Mouse (Mus musculus) thymus, postnatal 4 days (tissue): ENCODE data around the gene Smco1.
A peak's percentile ranks its signal among the peaks of the same experiment; 100 is the strongest.
"Not testable (repeated sequence)": the region's sequence is repeated elsewhere in the genome, so short reads cannot be mapped to it uniquely, and the experiment has no call there.

Experiments used
- DNase-seq: peaks from one replicate; pipeline ENCODE4 v3.0.0; 2021

Gene Smco1

DNA sequence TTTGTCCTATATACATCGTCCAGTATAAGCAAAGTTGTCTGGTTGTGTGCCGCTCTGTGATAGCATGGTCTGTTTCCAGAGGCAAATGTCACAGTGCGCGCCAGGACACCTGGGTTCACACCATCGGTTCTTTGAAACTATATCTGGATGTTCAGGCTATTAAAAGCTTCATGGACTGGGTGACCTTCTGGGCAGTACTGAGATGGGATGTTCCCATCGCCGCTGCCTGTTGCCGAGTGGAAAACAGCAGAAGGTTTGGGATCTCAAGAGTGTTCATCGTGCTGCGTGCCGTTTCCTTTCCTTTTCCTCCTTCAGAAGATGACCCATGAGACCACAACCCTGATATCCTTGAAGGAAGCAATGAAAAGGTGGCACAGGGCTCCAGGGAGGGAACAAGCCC, at the start of gene Smco1:
TSS of gene Smco1 (plus strand) at position 178 of the 400 bp plus-strand sequence.
- no peak for DNase-seq

DNA sequence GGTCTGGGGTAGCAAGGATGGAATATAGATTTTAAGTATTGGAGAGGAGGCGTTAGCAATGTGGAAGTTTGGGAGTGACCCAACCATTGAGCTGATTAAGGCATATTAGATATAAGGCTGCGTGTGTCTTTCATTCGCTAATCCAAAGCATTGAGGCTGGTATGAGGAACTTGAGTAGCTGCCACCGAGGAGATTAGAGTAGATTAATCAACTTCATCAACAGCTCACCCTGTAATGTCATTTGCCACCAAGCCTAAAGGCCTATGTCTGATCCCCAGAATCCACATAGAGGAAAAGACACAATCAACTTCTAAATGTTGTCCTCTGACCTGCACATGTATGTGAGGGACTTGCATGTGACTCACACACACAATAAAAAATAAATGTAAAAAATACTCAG, 49.5 kb upstream of the Smco1 start:
- no peak for DNase-seq

DNA sequence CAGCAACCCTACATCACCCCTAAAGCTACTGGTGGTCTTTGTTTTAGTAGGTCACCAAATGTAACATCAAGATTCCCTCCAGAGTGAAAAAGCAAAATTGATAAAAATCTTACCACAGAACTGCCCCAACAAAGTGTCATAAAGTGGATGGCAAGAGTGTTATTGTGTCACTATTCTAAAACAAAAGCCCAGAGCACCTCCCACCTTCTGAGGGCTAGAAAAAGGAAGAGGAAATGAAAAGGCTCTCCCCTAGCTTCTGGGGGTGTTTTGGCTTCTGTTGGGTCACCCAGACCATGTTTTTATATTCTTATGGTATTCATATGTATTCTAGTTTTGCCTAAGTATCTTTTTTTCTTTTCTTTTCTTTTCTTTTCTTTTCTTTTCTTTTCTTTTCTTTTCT, 48.9 kb upstream of the Smco1 start:
- no peak for DNase-seq

- DNase-seq = not testable (repeated sequence)
These were observed 39.2 kb upstream of the Smco1 start for GRCm38 (mm10) chr16:32232050-32232449.

GRCm38 (mm10) chr16:32237930-32238680, 33.2 kb upstream of the Smco1 start:
- no peak for DNase-seq

DNA sequence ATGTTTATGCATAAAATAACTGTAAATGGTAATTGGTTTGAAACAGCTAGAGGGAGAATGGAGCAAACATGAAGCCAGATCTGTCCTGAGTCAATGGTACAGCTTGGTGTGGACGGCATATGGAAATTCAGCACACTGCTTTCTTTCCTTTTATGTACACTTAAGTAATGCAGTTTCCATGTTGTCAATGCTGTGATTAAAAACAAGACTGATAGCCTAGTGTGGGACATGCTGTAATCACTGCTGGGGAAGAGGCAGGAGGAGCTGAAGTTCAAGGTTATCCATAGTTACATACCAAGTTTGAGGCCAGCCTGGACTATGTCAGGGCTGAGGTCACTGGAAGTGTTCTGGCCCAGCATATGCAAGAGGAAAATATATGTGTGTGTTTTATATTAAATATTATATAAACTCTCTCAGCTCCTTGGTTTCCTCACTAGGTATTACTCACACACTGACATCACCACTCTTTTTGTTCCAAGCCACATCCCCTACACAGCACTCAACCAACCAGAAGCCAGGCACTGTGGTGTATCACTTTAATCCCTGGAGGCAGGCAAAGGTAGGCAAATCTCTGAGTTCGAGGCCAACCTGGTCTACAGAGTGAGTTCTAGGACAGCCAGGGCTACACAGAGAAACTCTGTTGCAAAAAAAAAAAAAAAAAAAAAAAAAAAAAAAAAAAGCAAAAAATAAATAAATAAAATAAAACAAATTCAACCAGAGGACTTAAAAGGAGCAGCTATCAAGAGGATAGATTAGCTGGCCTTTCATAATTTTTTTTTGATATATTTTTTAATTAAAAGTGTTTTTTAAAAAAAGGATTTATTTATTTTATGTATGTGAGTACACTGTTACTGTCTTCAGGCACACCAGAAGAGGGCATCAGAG, 31.6 kb upstream of the Smco1 start:
- DNase-seq = no peak

DNA sequence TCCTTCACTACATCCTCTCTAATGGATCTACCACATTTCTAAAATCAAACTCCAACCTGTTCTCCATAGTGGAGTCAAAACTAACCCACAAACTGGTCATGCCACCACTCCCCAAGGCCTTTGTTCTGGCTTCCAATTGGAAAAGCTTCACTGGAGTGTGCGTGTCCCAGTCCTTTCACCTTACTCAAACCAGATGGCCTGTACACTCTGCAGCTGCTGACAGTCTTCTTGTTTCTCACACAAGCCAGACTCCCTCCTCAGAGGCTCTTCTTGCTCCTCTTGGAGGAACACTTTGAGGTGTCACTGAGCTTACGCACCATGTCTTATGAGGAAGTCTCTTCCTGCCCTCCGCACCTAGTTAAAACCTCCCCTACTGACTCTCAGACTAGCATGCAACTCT, 27.4 kb upstream of the Smco1 start:
- DNase-seq = no peak

- DNase-seq = peak; percentile 67
These were observed 24.9 kb upstream of the Smco1 start for GRCm38 (mm10) chr16:32246351-32246791.

- peak; percentile 96 for DNase-seq
These were observed 24.3 kb upstream of the Smco1 start, which contains the start of the genes Fbxo45 and Wdr53 for GRCm38 (mm10) chr16:32246952-32247370. Gene Fbxo45, minus strand, starts transcription at chr16:32247158. Gene Wdr53, plus strand, starts transcription at chr16:32247227.

- DNase-seq = peak; percentile 63
These were observed 7.0 kb upstream of the Smco1 start for GRCm38 (mm10) chr16:32264225-32264624.

GRCm38 (mm10) chr16:32273338-32273737, 2.1 kb downstream of the Smco1 start:
- DNase-seq = peak; percentile 73

- DNase-seq = no peak
These were observed 3.8 kb downstream of the Smco1 start for GRCm38 (mm10) chr16:32275041-32275440.

DNA sequence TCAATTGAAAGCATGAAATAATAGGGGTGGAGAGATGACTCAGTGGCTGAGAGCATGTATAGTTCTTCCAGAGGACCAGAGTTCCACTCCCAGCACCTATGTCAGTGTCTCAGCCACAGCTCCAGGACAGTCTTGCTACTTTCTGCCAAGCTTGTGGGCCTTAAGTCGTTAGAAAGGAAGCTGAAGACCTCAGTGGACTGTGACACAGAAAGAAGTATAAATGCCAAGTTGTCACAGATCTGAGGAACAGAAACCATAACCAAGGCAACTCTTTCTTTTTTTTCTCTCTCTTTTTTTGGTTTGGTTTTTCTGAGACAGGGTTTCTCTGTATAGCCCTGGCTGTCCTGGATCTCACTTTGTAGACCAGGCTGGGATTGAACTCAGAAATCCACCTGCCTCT, 4.6 kb downstream of the Smco1 start:
- no peak for DNase-seq

DNA sequence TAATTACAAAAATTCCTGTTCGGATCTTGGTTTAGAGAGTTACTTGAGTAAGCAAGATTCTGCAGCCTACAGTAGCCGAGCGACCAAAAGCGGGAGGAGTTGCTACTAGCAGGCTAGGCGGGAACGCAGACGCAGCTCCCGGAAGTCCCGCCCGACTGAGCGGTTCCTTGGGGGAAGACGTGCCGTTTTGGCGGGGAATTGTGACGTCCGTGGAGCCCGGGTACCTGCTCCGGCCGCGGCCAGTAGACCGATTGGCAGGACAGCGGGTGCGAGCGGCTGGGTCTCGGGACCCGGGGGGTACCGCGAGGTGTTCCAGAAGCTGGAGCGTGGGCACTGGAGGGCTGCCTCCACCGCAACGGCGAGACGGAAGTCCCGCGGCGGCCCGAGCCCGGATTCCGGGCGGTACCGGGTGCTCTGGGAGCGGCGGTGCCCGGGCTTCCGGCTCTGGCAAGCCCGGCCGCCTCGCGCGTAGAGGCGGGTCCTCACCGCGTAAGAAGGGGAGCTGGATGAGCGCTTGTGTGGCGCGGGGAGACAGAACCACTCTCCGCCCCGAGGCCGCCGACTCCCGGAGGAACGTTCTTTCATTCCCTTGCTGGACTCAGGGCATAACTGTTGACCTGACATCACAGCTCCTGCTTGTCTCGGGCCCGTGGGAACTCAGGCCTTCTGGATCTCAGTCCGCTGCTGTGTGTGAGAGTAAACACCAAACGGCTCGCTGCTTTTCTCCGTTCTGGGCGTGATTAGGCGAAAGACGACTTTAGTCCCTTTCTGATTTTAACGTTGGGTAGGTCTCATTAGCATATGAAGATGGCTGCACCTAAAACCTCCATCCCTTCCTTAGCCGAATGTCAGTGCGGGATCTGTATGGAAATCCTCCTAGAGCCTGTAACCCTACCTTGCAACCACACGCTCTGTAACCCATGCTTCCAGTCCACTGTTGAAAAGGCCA, 6.3 kb downstream of the Smco1 start, which contains the start of gene Rnf168:
TSS of gene Rnf168 (plus strand) at position 152 of the 949 bp plus-strand sequence.
- peak; percentile 88 for DNase-seq

GRCm38 (mm10) chr16:32278396-32278795, 7.1 kb downstream of the Smco1 start:
- DNase-seq = no peak

- no peak for DNase-seq
These were observed 8.9 kb downstream of the Smco1 start for GRCm38 (mm10) chr16:32280211-32280610.

GRCm38 (mm10) chr16:32282608-32283007, 11.3 kb downstream of the Smco1 start:
- DNase-seq = no peak

- DNase-seq = no peak
These were observed 20.6 kb downstream of the Smco1 start for GRCm38 (mm10) chr16:32291821-32292220.

- not testable (repeated sequence) for DNase-seq
These were observed 28.3 kb downstream of the Smco1 start for GRCm38 (mm10) chr16:32299617-32300016.

- no peak for DNase-seq
These were observed 31.8 kb downstream of the Smco1 start for GRCm38 (mm10) chr16:32303046-32303445.

DNA sequence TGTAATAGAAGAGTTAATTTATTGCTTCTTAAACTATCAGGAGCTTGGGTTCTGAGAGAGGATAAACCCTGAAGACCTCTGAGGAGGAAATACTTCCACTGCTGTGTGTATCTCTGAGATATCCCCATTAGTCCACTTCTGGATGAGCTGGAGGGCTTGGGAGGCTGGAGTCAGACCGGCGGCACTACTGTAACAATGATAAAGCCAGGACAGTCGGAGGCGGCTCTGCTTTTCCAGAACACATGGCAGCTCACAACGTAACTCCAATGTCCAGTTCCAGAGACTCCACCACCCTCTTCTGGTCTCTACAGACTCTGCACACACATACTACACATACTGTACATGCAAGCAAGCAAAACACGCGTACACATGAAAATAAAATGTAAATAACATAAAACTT, 32.6 kb downstream of the Smco1 start:
- DNase-seq = no peak

- no peak for DNase-seq
These were observed 40.7 kb downstream of the Smco1 start for GRCm38 (mm10) chr16:32311970-32312369.
